Mouse (Mus musculus): ENCODE measurements around the gene Ccl1. TPM values are rescaled to one million over a fixed set of nuclear protein-coding genes. Genes with fewer than 3 reads are reported as not detected.

Ccl1 gene
- total RNA-seq, 2 experiments from 2014 or later: not detected

DNA sequence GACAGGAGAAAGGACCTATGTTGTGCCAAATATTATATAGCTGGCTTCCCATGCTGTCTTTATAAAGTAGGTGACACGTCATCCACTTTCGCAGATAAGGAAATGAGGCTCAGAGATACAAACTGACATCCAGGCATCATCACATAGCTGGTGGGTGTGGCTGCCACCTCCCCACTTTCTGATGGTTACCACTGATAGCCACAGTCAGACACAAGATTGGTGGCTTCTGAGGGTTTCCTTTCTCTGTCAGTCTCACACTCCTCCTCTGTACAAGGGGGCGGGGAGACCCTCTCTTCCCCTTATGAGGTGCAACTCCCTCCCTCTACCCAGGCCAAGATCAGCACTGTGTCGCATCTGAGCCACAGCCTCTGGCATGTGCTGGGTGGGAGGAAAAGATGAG, 91.1 kb downstream of the Ccl1 start:
- no peak for ATAC-seq (replicated peaks; ENCODE audit: low FRiP score, low TSS enrichment, poor library complexity, severe bottlenecking)

DNA sequence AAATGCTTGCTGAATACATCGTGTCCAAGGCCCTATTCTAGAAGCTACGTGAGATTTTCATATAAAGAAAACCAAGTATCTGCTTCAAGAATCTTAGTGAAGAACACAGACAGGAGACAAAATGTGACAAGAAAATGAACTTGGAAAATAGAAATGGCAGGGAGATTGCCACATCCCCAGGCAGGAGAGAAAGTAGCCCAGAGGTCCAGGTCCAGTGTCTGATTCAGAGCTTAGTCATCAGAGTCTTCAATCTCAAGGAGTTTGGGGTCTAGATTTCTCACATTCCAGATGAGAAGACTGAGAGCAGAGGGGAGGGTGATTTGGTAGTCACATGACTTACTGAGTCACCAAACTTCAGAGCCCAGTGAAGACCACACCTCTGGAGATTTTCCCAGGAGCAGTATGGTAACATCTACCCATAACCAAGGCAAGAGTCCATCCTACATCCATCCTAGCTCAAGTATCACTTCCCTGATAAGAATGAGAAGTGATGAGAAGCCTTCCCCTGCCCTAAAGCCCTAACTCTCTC, 98.5 kb downstream of the Ccl1 start:
- no peak for ATAC-seq (replicated peaks; ENCODE audit: low FRiP score, low TSS enrichment, poor library complexity, severe bottlenecking)

DNA sequence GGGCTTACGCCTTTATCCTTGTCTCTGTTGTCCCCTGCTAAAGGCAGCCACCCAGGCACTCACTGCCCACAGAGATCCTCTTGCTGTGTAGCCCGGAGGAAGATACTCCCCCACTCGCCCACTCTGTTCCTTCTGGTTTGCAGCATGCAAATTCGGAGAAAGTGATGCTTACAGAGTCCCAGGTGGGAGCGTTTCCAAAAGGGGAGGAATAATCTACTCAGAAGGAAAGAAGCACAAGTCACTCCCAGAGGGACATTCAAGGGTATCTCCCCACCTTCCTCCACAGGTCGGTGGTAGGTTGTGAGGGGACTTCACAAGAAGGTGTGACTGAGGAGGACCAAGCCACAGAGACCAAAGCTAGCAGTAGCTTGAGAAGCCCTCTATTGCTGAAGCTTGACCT, 100.3 kb downstream of the Ccl1 start:
- ATAC-seq (replicated peaks; ENCODE audit: low FRiP score, low TSS enrichment, poor library complexity, severe bottlenecking): no peak

DNA sequence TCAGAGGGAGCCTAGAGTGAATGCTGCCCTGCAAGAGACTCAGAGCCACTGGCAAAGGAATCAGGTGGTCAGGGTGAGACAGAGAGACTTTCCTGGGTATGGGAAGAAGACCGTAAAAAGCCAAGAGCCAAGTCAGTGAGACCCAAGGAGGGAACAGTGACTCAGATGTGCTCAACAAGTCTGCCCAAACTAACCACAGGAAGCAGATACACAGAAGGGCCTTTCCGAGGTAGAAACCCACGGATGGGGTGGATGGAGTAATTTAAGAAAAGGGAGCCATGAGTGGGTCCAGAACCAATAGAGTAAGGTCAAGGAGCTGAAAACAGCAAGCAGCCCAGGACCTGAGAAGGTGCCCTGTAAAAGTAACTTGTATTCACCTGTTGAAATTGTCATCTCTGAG, 101.8 kb downstream of the Ccl1 start:
- no peak for ATAC-seq (replicated peaks; ENCODE audit: low FRiP score, low TSS enrichment, poor library complexity, severe bottlenecking)

DNA sequence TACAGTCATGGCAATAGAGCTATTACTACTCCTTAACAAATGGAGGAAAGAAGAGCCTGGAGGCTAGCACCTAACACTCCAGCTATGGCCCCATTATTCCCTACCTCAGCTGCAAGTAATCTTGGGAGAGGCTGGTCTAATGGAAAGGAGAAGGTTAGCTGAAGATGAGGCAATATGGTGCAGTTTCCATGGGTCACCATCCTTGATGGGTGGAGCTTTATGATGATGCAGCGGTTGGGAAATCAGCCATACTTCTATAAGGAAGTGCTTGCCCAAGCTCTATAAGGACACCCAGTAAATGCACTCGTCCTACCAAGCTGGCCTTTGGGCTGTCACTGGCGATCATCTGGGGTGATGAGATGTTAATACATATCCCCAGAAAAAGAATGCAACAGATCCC, 107.7 kb downstream of the Ccl1 start:
- ATAC-seq (replicated peaks; ENCODE audit: low FRiP score, low TSS enrichment, poor library complexity, severe bottlenecking): no peak

DNA sequence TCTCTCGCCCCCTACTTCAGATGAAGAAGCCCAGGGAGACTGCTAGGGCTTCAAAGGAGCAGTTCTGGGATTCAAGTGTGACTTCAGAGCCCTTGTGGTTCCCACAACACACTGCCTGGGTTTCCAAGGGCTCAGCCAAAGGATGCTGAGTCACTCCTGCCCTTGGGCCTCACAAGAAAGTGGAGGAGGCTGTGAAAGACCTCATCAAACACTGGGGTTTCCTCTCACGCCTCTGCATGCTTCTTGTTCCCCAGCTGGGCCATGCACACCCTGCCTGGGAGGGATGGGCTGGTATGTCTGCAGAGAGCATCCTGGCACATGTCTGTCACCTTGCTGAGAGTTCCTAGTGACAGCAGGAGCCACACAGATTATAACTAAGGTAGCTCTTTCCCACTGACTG, 110.5 kb downstream of the Ccl1 start:
- ATAC-seq (replicated peaks; ENCODE audit: low FRiP score, low TSS enrichment, poor library complexity, severe bottlenecking): no peak

DNA sequence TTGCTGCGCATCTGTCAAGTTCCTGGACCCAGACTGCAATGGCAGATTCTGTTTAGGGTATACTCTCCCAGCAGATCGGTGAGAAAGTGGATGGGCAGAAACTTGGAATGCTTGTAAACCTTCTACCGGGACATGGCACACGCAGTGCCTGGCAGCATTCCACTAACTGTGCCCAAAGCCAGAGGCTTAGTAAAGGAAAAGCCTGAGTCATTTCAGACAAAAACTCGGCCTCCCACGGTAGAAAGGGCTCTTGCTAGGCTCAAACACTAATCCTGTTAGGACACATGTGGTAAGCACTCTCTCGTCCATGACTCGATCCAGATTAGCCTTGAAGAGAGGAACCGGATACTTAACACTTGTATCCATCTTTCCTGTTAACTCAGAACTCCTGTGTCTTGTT, 111.7 kb downstream of the Ccl1 start:
- ATAC-seq (replicated peaks; ENCODE audit: low FRiP score, low TSS enrichment, poor library complexity, severe bottlenecking): no peak

DNA sequence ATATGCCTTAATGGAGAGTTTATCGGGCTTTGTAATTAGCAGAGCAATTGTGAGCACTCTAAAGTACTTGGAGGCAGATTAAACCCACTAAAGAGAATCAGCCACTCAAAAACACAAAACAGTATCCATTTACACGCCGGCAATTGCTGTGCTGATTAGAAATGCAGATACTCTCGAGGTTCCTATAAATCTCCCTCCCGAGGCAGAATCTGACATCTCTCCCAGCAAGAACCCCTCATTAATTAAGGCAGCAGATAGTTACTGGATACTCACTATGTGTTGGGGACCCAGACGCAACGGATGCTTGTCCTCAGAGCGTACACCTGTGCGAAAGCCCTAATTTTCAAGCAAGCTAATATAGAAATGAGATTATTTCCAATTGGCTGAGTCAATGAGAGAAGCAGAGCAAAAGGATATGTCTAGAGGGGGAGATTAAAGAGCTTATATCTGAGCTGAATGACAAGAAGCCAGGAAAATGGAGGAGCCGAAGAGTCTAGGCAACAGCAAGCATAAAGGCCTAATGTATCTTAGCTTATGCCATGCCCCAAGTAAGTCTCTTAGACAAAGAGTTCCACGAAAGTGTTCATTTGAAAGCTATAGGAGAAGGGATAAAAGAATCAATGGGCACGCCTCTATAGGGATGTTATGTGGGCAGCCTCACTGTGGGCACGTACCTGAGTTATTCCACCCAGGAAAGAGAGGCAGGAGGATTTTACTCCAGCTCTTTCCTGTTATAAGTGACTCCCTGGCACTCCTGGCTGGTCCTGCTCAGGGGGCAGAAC, 115.5 kb downstream of the Ccl1 start:
- no peak for ATAC-seq (replicated peaks; ENCODE audit: low FRiP score, low TSS enrichment, poor library complexity, severe bottlenecking)

DNA sequence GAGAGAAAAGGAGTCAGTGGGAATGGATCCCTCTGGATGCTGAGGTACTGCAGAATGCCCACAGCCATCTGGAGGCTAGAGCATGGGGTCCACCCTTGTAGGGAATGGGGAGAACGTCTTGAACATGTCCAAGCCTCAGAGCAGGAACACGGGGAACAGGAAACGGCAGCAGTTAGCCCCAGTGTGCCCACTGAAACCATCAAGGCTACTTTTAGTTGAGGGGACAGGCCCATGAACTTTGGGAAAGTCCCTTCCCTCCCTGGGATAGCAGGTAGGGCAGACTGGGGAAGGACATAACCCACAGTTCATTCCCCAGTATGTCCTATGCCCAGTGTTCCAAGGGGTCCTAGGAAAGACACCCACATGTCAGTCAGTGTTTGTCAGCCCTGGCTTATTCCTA, 119.8 kb downstream of the Ccl1 start:
- ATAC-seq (replicated peaks; ENCODE audit: low FRiP score, low TSS enrichment, poor library complexity, severe bottlenecking): no peak

DNA sequence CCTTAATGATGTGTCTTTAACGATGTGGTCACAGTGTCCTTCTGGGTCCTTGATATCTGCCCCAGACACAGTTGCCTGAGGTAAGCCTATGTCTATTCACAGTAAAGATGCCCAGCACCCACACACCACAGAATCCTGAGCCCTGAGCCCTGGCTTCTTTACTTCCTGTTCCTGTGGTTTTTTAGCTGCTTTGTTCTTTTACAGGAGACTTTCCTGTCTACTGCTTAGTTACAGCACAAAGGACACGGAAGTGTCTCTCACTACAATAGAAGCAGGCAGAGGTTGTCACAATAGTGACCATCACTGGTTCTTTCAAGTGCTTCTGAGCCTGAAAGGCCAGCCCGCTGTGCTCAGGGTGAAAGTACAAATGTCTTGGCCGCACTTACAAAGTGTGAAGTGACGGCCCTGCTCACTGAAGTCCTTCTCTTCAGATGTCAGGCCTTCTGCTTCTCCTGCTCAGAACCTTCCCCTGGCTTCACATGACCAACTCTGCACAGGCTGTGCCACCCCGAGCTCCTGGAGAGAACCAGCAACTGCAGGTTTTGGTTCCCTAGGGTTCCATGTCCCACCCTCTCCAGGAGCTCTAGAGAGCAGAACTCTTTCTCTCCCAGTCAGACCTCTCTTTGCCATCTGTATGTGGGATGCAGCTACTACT, 122.1 kb downstream of the Ccl1 start:
- no peak for ATAC-seq (replicated peaks; ENCODE audit: low FRiP score, low TSS enrichment, poor library complexity, severe bottlenecking)

DNA sequence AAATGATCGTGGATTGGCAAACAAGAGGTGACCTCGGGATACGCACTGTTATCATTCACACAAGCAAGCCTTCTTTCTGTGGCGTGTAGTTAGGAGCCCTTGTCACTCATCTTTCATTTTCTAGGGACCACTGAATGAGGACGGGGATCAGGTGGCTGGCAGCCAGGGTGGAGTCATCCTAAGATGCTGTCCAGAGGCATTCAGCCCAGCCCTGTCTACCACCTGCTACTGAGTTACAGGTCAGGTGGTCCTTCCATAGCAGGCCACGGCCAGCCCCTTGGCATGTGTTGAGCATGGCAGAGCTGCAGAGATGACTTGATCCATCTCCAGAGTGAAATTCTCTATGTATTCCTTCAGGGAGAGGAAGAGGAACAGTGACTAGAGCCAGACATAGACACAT, 123.1 kb downstream of the Ccl1 start:
- no peak for ATAC-seq (replicated peaks; ENCODE audit: low FRiP score, low TSS enrichment, poor library complexity, severe bottlenecking)

DNA sequence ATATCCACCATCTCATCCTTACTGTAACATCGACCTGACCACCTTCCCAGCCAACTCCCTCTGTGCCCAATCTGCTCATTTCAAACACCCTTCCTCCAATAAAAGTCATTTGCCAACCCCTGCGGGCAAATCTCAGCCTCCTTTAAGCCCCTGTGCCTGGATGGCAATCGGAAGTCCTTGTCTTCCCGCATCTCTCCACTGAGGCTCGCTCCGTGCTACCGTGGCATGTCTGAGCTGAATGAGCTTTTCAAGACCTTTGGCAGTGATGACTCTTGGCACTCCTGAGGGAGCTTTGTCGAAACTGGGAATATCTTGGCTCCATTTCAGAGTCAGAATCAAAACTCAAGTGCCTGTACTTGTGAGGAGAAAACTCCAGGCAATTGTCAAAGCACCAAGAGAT, 124.2 kb downstream of the Ccl1 start:
- no peak for ATAC-seq (replicated peaks; ENCODE audit: low FRiP score, low TSS enrichment, poor library complexity, severe bottlenecking)

DNA sequence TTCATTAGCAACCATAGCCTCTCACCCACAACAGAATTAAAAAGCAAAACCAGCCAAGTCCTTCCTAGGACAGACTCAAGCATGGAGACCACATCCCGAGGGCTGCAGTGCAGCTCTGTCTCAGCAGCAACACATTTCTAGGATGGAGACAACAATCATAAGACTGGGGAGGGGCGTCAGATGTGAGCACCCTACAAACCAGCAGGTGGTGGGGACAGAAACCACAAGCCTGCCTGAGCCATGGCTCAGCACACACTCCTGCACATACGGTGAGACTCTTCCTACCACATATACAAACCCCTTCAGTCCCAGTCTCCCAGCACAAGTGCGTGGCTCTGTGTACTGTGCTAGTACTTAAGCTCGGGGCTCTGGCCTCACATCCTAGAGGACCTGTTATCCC, 127.3 kb downstream of the Ccl1 start:
- no peak for ATAC-seq (replicated peaks; ENCODE audit: low FRiP score, low TSS enrichment, poor library complexity, severe bottlenecking)

DNA sequence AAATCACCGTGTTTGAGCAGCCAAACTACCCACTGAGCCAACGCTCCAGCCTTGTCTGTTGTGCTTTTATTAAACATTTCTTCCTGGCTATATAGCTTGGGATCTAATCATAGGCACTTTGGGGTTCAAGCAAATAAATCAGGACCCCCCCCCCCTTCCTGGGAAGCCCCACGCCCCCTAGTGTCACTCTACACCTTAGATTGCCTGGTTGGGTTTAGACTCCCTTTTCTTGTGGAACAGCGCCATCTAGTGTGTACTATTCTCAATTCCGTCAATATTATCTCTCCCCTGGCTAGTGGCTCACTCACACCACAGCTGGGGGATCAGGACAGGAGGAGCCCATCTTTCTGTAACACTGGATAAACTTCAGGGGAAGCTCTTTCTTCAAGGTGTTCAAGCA, 127.8 kb downstream of the Ccl1 start:
- ATAC-seq (replicated peaks; ENCODE audit: low FRiP score, low TSS enrichment, poor library complexity, severe bottlenecking): peak; percentile 51; the same call in 1 of the 2 replicates

DNA sequence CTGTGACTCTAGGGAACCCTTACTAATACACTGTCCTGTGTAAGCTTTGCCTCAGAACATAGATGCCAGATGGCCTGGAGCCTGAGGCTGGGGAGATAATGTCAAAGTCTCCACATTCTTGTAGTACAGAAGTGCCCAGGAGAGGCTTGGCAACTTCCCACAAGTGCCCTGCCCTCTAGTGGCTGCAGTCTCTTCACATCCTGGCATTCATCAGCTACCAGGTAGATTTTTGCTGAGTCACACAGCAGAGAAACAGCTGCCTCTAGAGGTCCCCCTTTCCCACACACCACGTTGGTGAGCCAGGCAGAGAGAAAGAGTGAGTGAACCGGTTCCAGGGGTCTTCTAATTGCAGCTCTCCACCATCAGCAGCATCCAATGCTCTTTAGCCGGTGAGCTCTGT, 130.7 kb downstream of the Ccl1 start:
- ATAC-seq (replicated peaks; ENCODE audit: low FRiP score, low TSS enrichment, poor library complexity, severe bottlenecking): peak; percentile 94

DNA sequence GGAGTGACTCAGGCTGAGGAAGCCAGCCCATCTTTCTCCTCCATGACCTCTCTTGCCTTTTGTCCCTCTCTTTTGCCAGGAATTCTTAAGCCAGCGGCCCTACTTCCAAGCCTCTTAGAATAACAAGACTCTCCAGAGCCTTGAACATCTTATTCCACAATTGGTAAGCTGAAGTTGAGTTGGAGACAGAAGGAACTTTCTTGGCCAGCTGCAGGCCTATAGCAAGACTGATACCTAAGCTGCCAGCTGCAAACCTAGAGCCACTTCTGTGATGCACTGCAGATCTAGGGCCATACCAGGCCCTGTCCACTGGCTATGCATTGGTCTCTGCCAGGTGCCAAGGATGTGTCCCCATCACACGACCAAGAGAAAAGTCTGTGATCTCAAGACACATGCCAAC, 132.0 kb downstream of the Ccl1 start:
- ATAC-seq (replicated peaks; ENCODE audit: low FRiP score, low TSS enrichment, poor library complexity, severe bottlenecking): no peak

DNA sequence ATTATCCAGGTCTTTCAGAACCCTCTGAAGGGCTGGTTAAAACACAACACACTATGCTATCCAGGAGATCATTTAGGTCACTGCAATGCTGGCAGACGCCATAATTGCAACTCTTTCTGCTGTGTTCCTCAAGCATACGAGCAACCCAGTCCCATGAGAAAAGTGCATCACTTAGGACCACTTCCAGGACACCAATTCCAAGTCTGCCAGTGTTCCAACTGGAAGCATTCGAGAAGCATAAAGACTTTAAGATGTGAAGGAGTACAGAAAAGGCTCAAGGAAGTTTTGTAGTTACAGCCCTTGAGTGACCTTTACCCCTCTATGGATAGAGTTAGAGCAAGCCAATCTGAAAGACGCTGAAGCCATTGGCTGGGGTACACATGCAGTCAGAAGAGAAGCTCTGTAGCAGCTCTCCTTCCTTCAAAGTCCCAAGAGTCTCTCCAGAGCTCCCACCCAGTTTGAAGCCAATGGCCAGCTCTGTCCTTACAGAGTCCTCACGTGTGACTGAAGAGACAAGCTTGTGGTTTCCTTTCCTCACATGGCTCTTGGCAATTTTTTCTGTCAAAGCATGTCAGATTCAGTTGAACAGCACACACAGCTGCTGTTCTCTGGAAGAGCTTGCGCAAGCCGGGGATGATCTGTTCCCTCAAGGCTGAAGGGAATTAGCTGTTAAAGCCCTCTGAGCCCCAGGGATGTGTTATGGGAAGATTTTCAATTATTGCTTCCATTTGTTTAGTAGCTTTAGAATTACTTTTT, 134.0 kb downstream of the Ccl1 start:
- ATAC-seq (replicated peaks; ENCODE audit: low FRiP score, low TSS enrichment, poor library complexity, severe bottlenecking): no peak

DNA sequence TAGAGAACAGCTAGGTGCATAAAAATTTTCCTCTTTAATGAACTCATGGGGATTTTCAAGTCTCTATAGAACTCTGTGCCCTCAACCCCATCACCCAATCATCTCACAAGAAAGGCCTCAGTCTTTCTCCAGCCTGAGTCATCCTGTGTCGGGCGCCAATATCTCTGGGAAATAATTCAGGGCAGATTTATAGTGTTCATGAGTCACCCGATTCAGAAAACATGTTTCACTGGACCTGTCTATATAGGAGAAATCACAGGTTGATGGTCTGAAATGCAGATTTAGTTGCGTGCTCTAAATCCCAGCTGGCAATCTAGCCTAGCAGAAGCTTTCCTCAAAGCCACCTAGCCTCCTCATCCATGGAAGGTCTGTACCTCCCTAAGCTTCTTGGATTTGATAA, 136.0 kb downstream of the Ccl1 start:
- no peak for ATAC-seq (replicated peaks; ENCODE audit: low FRiP score, low TSS enrichment, poor library complexity, severe bottlenecking)

DNA sequence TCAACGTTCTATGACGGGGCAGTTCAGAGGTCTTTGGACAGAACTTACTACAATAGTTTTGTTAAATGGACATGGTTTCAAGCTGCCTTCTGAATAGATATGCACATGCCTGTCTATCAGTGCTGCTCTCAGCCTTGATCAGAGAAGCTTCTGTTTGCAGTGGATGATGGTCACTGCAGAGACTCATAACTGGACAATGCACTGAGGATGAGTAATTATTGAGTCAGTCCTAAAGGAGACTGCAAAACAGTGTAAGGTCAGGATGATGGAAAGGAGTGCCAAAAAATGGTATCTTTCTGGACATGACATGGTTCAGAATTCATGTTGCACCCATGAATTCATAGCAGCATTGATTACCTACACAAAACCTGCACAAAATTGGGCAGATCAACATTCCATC, 137.2 kb downstream of the Ccl1 start:
- no peak for ATAC-seq (replicated peaks; ENCODE audit: low FRiP score, low TSS enrichment, poor library complexity, severe bottlenecking)

DNA sequence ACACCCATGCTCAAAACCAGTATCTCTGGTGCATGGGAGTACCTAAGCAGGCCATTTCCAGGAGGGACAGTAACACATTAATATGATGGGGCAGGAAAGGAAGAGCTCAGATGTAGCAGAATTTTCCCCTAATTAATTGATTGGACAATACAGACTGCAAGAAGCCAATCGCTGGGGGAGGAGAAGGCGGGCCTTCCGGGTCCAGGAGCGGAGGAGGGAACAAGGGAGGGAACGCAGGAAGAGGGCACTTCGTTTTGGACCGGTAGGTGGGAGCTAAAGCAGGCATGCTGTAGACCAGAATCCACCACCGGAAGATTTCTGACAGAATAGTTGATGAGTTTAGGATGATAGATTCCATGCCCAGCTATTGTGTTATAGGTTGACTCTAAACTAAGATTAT, 142.2 kb downstream of the Ccl1 start:
- no peak for ATAC-seq (replicated peaks; ENCODE audit: low FRiP score, low TSS enrichment, poor library complexity, severe bottlenecking)
